In genomic region chr4:136145991-136146711, GRCm38 (mm10) we compare ENCODE assay signal across 8 mouse cellular contexts. TPM values are rescaled to one million over a fixed set of nuclear protein-coding genes. Genes with fewer than 3 reads are reported as not detected.
DNase-seq lines count a peak whose midpoint lies in the region; ATAC-seq and TF ChIP-seq lines count a peak whose summit lies in the region.

No protein-coding gene starts in this region.

- TF ChIP-seq POLR2A in spleen, adult 2 months (IDR thresholded peaks at IDR 0.05; ENCODE audit: low read depth, low read length), result no peak

- peak overlapping the region; percentile 38 for H3K27ac ChIP-seq in spleen, adult 2 months (ENCODE audit: insufficient read depth, low read length)
- H3K27ac ChIP-seq in liver, embryonic 13.5 days, result peak overlapping the region; percentile 51
- peak overlapping the region; percentile 97 for H3K27ac ChIP-seq in stomach, postnatal 0 days (replicated peaks)

- no peak overlapping the region for H3K4me3 ChIP-seq in spleen, adult 2 months (ENCODE audit: extremely low read depth, insufficient read depth, insufficient read length)
- peak overlapping the region; percentile 57 for H3K4me3 ChIP-seq in liver, embryonic 13.5 days (replicated peaks)
- H3K4me3 ChIP-seq in stomach, postnatal 0 days (ENCODE audit: low read depth, low read length), result peak overlapping the region; percentile 82

- H3K9me3 ChIP-seq in liver, embryonic 13.5 days (replicated peaks), result no peaks in the 10 kb centered on the region
- no peaks in the 10 kb centered on the region for H3K9me3 ChIP-seq in stomach, postnatal 0 days (ENCODE audit: control insufficient read depth, low read length)

- no peaks in the 10 kb centered on the region for H3K27me3 ChIP-seq in spleen, adult 2 months (ENCODE audit: control insufficient read depth, insufficient read depth, low read length)
- peaks cover 96% of the 10 kb centered on the region for H3K27me3 ChIP-seq in liver, embryonic 13.5 days
- H3K27me3 ChIP-seq in stomach, postnatal 0 days (ENCODE audit: control insufficient read depth, insufficient read depth, low read length), result no peaks in the 10 kb centered on the region

- H3K4me2 ChIP-seq in liver, embryonic 13.5 days, result peak overlapping the region; percentile 61
- H3K4me2 ChIP-seq in stomach, postnatal 0 days (replicated peaks; ENCODE audit: low read depth), result peak overlapping the region; percentile 75

- TF ChIP-seq EP300 in stomach, postnatal 0 days (optimal IDR thresholded peaks at IDR 0.05), result no peak

- peaks cover 3% of the 10 kb centered on the region; the same call in 1 of the 2 replicates for H3K36me3 ChIP-seq in spleen, adult 2 months (ENCODE audit: control insufficient read depth, insufficient read depth, low read length)
- no peaks in the 10 kb centered on the region for H3K36me3 ChIP-seq in liver, embryonic 13.5 days
- H3K36me3 ChIP-seq in stomach, postnatal 0 days (ENCODE audit: control insufficient read depth, insufficient read depth, low read length), result no peaks in the 10 kb centered on the region

- WGBS in spleen, adult 2 months, result 69% methylated on average over 7 of the region's 7 CpGs
- WGBS in liver, embryonic 13.5 days (ENCODE audit: insufficient replicate concordance), result 31% methylated on average over 7 of the region's 7 CpGs
- 29% methylated on average over 7 of the region's 7 CpGs for WGBS in stomach, postnatal 0 days

- peaks cover 20% of the 10 kb centered on the region for H3K4me1 ChIP-seq in spleen, adult 2 months (ENCODE audit: control insufficient read depth, insufficient read depth, insufficient read length)
- peaks cover 60% of the 10 kb centered on the region for H3K4me1 ChIP-seq in liver, embryonic 13.5 days (replicated peaks)
- peaks cover 18% of the 10 kb centered on the region for H3K4me1 ChIP-seq in stomach, postnatal 0 days (replicated peaks; ENCODE audit: control insufficient read depth, insufficient read depth)

- TF ChIP-seq CTCF in spleen, adult 2 months (IDR thresholded peaks at IDR 0.05; ENCODE audit: extremely low read depth, insufficient read depth, insufficient read length, insufficient replicate concordance), result no peak
- no peak for TF ChIP-seq CTCF in stomach, postnatal 0 days (IDR thresholded peaks at IDR 0.05; ENCODE audit: low read depth)

- no peak for DNase-seq in spleen, adult 2 months (ENCODE audit: low read depth in 1 of 2, low spot score in 2 of 2)
- DNase-seq in spleen, postnatal 14 days (ENCODE audit: low spot score in 2 of 2), result no peak
- DNase-seq in heart, postnatal 4 days, result peak; percentile 24
- DNase-seq in liver, embryonic 13.5 days, result no peak
- DNase-seq in stomach, postnatal 0 days (ENCODE audit: low spot score), result no peak
- DNase-seq in right cerebral cortex, adult 2 months (ENCODE audit: low spot score in 2 of 2), result no peak
- DNase-seq in spleen, adult 18-20 months, result no peak
- no peak for DNase-seq in right cerebral cortex, adult 18-20 months

- no peak for ATAC-seq in liver, embryonic 13.5 days (ENCODE audit: low read depth)
- no peak for ATAC-seq in stomach, postnatal 0 days (ENCODE audit: low FRiP score, low TSS enrichment)

- H3K9ac ChIP-seq in liver, embryonic 13.5 days, result peak overlapping the region; percentile 64; the same call in 1 of the 2 replicates
- peak overlapping the region; percentile 96 for H3K9ac ChIP-seq in stomach, postnatal 0 days (ENCODE audit: low read length)

RNA-seq across cellular contexts. Expression of gene Id3, which starts 2.9 kb away (rescaled TPM):
- 138 and 195 TPM in 2 replicates for polyA plus RNA-seq in spleen, adult 2 months (2012; rRNA removed)
- 10 to 100 TPM; 96.2 to 97.8 TPM for total RNA-seq in heart, postnatal 4 days (2021)
- 48.1 and 51.3 TPM in 2 replicates for polyA plus RNA-seq in liver, embryonic 13.5 days (2015; fragmentation: Nextera tagmentation; extraction: Ambion mirVana)
- 201 and 224 TPM in 2 replicates for polyA plus RNA-seq in stomach, postnatal 0 days (2015; fragmentation: Nextera tagmentation; extraction: Ambion mirVana)

RNA-seq across cellular contexts. Expression of gene E2f2, which starts 26.0 kb away (rescaled TPM):
- 32.1 and 33.5 TPM in 2 replicates for polyA plus RNA-seq in spleen, adult 2 months (2012; rRNA removed)
- total RNA-seq in heart, postnatal 4 days (2021), result 1 to 10 TPM; 5.8 to 9.7 TPM
- polyA plus RNA-seq in liver, embryonic 13.5 days (2015; fragmentation: Nextera tagmentation; extraction: Ambion mirVana), result 64.7 and 72.1 TPM in 2 replicates
- polyA plus RNA-seq in stomach, postnatal 0 days (2015; fragmentation: Nextera tagmentation; extraction: Ambion mirVana), result 0.91 and 1.5 TPM in 2 replicates

Comparison
In these comparisons a context has a peak if more than half of its experiments do, and no peak if none do; other contexts are left out.
1. H3K27ac ChIP-seq: peak in every context shown above with its lines; median percentile 97 in stomach, postnatal 0 days; 51 in liver, embryonic 13.5 days; 38 in spleen, adult 2 months.
2. RNA of gene E2f2, which starts 26.0 kb away (polyA plus RNA-seq): 64.7 to 72.1 TPM in liver, embryonic 13.5 days and 32.1 to 33.5 TPM in spleen, adult 2 months; 0.91 to 1.5 TPM in stomach, postnatal 0 days; every median in the first group is over 10 times any median in the second.